Mouse (Mus musculus) spleen, adult 2 months (tissue): ENCODE measurements around the gene Mafb.
A peak's percentile ranks its signal among the peaks of the same experiment; 100 is the strongest.

ENCODE experiments used
- CTCF ChIP-seq: fragments of 200-500 bp; IDR thresholded peaks from 2 replicates; pipeline ENCODE4 v1.5.1; 2011; ENCODE audit warnings: mild to moderate bottlenecking, inconsistent platforms; ENCODE audit not compliant: insufficient read depth, insufficient read length, insufficient replicate concordance; ENCODE audit errors: extremely low read depth
- POLR2A ChIP-seq: fragments of 200-500 bp; IDR thresholded peaks from 2 replicates; pipeline ENCODE4 v1.6.1; 2011; ENCODE audit warnings: low read depth, low read length, inconsistent platforms

- no peak for TF ChIP-seq CTCF
- peak; percentile 67 for TF ChIP-seq POLR2A
These were observed at the start of gene Mafb for GRCm38 (mm10) chr2:160366980-160367338.
